Mouse (Mus musculus) gastrocnemius, postnatal 36 days (tissue): ENCODE data around the gene Krtap5-4. TPM values are rescaled to one million over a fixed set of nuclear protein-coding genes. Genes with fewer than 3 reads are reported as not detected.
"Not testable (repeated sequence)": the region's sequence is repeated elsewhere in the genome, so short reads cannot be mapped to it uniquely, and the experiment has no call there.

Experiments
- DNase-seq, 2 experiments: peaks; one replicate each; pipeline ENCODE4 v3.0.0; 2022
- intact Hi-C: fragments of 180-260 bp; cut with DNase I; formaldehyde crosslinking; loops from one replicate; pipeline ENCODE4 v1.15.1; 2025
- total RNA-seq, 2 experiments: library from RNA; stranded (reverse); gene quantifications; 2 replicates each; pipeline ENCODE4 v1.2.3; 2021

The Krtap5-4 gene
- total RNA-seq, 2 experiments from 2014 or later: not detected

DNA sequence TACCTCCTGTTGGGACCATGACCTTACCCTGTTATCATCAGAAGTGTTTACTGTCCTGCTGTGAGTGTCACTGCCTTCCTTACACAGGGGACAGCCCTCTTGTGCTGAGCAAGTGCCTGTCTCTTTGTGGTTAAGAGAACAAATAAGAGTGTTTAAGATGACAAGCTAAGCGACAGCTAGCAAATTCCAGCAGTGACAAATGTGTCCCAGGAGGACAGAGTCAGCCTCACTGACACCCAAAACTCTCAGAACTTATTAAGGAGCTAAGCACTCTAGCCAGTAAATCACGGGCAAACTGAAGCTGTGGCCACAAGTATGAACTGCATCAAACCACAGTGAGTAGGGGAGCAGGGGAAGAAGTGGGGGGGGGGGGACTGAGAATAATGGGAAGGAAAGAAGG, 17.6 kb downstream of the Krtap5-4 start:
- intact Hi-C loops: no loop called here
- DNase-seq: no peak

DNA sequence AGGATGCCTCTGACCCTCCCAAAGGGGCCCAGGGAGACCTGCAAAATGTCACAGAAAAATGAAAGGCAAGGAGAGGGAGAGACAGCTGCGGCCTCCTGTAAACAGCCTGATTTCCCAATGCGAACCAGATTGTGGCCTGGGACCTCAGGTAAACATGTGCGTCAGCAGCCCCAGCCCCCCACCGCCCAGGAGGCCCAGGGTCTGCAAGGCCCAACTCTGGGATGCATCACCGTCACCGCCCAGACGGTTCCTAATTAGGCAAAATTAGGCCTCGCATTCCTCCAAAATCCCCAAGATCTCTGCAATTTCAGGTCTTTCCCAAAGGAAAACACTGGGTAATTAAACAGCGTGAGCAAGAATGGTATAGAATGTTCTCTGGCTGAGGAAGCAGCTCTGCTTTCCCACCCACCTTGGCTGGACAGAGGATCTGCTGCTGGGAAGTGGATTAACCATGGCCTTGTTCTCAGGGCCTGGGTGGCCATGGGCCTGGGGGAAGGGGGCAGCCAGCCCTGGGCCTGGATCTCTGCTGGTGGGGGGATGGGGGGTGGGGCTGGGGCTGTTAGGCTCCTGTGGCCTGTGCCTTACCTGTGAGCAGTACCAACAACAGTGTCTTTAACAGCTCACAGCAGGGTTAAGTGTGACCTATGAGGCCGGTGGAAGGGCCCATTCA, 18.4 kb downstream of the Krtap5-4 start:
- intact Hi-C loops, DNase-seq: not testable (repeated sequence)

DNA sequence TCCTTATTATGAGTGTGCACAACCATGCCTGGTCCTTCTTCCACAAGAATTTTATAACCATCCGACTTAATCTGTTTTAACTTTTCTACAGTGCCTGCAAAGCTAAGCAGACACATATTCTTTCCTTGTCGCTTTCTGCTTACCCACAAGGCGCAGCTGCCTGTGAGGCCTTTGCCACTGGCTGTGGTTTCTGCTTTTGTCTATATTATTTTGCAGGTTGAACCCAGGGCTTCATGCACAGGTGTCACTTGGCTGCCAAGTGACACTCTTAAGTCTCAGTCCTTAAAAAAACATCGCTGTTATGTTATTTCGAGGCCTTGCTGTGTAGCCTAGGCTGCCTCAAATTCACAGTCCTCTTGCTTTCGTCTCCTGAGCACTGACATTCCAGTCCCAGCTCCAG, 19.3 kb downstream of the Krtap5-4 start:
- intact Hi-C loops: no loop called here
- no peak for DNase-seq

DNA sequence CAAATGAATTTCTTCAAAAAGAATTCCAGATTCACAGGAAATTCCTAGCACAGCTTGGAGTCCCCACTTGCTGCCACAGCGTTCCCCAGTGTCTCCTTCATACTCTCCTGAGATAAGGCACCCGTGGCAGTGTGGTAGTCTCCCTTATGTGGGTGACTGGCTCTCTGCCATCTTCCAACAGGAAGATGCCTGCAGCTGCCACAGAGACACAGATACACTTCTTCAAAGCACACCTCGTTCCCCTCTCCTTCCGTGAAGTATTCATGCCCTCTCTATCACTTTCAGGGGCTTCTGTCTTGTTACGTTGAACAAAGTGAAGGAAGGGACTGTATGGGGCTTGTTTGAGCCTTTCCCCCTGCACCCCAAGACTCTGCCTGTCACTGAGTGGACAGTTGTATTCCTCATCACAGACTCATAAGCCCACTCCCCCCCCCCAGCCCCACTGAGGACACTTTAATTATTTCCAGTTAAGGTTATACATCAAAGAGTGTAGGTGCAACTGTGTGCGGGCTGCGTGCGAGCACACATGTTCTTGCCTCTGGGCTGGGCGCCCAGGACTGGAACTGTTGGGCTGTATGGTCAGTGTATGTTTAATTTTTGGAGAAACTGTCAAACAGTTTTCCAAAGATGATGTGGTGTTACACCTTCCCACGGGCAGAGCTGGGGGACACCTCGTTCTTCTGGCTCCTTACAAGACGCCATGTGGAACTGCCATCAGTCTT, 20.2 kb downstream of the Krtap5-4 start:
- no peak for DNase-seq

DNA sequence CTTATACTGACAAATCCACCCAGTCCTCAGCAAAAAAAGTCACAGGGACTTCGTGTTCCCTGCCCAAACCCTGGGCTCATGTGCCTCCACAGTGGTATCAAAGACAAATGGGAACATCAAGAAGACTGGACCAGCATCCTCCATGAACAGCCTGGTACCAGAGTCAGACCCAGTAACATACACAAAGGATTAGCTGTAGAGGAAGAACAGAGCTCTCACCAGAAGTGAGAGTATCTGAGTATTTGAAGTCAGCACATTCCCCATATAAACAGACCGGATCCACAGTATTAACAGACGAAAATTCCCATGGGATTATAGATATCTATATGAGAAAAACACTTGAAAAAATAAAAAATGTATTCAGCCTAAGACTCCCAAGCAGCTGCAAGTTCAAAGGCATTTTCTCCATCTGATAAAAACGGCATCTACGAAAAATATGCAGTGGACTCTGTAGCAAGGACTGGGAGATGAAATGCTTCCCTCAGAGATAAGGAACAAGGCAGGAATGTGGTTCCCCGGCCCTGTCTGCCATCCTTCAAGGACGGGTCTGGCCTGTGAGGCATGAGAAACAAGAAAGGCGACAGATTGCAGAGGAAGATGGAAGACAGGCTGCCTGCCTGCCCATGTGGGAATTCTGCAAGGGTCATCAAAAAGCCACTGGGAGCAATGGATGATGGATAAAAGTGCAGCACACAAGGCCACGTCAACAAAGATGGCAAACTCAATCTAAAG, 23.5 kb downstream of the Krtap5-4 start:
- intact Hi-C loops: no loop called here
- no peak for DNase-seq

More for the DNA sequence above, 20.2 kb downstream of the Krtap5-4 start:
- intact Hi-C loops: no loop called here

DNA sequence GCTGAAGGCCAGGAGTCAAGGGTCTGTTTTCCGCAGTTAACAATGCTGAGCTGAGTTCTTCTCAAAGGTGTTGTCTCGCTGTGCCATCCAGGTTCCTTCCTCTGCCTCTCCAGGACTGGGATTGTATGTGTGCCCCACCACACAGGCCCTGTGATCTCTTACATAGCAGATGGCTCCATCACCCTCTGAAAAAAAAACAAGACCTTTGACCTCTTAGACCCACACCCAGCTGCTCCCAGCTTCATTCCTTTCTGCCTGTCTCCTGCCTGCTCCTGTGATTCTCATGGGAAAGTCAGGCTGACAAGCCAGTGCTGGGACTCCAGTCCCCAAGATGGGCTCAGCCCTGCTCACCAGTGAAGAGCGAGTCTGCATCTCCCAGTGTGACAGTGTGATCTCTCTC, 25.2 kb downstream of the Krtap5-4 start:
- intact Hi-C loops: no loop called here

DNA sequence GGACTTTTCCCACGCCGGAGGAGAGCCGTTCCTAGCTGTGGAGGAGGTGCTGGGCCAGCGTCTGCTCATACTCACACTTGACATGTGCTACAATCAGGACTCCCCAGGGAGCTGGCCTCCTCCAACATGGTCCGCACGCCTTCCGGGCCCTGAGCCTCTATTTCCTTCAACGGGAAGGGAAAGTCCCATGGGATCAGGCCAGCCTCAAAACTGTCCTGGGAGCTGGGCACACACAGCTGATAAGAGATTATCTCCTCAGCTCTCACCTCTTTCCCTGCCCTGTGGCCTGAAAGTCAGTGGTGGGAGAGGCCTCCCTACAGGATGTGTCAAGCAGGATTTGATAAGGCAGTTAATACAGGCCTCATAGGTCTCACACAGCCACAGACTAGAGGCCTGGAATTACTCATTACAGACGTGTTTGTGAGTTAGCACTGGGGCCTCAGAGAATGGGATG, 26.9 kb downstream of the Krtap5-4 start:
- intact Hi-C loops: loop anchor here (5.0 to 10.0 kb wide), 3 partner anchors 165 to 252 kb away; partner anchors contain the start of gene Tnnt3
- peak in 1 of 2 experiments; percentile 19 for DNase-seq

More for the DNA sequence above, 25.2 kb downstream of the Krtap5-4 start:
- no peak for DNase-seq

DNA sequence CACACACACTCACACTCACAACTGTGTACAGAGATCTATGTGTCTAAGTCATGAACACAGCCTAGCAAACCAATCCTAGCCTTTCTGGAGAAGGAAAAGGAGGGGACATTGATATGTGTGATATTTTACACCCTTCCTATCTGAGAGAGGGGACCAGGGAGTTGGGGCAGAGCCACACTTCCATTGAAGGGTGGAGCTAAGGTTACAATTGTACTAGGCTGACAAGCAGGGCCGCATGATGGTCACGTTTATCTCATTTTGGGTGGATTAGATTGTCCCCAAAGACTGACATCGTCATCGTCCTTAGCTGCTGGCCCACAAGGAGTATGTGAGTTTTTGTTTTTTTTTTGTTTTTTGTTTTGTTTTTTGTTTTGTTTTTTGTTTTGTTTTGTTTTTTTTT, 27.9 kb downstream of the Krtap5-4 start:
- intact Hi-C loops: loop anchor here (5.0 to 10.0 kb wide), 3 partner anchors 164 to 251 kb away; partner anchors contain the start of gene Tnnt3
- no peak for DNase-seq

DNA sequence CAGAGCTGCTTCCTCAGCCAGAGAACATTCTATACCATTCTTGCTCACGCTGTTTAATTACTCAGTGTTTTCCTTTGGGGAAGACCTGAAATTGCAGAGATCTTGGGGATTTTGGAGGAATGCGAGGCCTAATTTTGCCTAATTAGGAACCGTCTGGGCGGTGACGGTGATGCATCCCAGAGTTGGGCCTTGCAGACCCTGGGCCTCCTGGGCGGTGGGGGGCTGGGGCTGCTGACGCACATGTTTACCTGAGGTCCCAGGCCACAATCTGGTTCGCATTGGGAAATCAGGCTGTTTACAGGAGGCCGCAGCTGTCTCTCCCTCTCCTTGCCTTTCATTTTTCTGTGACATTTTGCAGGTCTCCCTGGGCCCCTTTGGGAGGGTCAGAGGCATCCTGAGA, 29.4 kb downstream of the Krtap5-4 start:
- intact Hi-C loops: loop anchor here (1.0 to 10.0 kb wide), 4 partner anchors 101 to 250 kb away; partner anchors contain the start of gene Tnnt3
- not testable (repeated sequence) for DNase-seq

DNA sequence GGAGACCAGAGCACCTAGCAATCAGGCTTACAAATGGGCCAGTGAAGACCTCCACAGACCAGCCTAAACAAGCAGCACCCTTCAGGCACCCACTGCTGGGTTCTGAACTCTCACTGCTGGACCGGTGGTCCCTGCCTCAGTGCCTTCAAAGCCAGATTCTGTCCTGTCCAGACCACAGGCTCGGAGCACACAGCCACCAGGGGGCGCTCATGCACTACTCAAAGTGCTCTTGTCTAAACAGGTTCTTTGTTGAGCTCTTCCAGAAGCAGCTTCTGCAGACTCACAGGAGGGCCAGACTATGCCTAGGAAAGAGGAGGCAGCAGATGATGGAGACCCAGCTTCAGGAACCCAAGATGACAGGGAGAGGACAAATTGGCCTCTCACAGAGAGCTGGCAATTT, 30.9 kb downstream of the Krtap5-4 start:
- peak; percentile 82 to 86 for DNase-seq
- intact Hi-C loops: loop anchor here (2.0 to 10.0 kb wide), 4 partner anchors 93 to 248 kb away; partner anchors contain the start of gene Tnnt3

DNA sequence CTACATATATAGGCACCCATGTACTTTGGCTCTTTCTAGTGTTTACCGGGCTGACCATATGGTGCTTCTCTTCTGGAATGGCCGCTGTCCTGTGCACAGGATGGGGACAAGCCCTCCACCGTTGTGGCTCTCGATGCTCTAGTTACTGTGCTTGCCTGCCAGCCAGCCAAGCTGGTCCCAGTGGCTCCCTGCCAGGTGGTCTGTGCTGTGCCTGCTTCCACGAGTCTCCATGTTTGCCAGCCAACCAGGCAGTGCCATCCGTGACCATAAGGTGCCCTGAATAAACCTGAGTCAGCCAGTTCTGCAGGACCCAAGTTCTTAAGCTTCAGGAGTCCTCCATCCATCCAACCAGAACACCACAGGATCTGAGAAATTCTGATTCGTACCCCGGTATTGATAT, 31.8 kb downstream of the Krtap5-4 start:
- intact Hi-C loops: loop anchor here (2.0 to 10.0 kb wide), 3 partner anchors 92 to 190 kb away; partner anchors contain the start of gene Tnnt3
- no peak for DNase-seq

DNA sequence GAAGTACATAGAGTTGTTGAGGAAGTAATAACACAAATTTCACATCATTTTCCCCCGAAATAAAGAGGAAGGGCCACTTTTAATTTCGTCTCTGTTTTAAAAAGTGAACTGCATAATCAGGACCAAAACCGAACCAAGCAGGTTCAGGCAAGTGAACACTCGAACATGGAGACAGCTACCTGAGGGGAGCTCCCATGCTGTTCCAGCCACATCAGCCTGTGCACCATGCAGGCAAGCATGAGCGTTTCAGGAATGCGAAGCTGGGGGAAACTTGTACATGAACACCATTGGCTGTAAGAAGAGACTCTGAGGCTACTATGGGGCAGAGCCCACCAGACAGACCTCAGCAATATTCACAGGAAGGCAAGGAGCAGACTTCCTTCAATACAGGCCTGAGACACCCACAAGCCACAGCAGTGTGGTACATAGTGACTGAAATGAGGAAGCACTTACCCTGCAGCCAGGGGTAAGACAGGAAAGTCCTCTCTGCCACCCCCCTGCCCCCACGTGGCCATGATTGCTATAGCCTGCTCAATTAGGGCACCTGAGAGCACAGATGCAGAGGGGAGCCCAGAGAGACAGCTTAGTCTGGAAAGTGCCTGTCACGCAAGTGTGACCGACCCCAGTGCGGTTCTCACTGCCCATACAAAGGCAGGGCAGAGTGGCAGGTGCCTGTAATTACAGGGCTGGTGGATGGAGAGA, 37.1 kb downstream of the Krtap5-4 start:
- intact Hi-C loops: no loop called here
- DNase-seq: no peak

DNA sequence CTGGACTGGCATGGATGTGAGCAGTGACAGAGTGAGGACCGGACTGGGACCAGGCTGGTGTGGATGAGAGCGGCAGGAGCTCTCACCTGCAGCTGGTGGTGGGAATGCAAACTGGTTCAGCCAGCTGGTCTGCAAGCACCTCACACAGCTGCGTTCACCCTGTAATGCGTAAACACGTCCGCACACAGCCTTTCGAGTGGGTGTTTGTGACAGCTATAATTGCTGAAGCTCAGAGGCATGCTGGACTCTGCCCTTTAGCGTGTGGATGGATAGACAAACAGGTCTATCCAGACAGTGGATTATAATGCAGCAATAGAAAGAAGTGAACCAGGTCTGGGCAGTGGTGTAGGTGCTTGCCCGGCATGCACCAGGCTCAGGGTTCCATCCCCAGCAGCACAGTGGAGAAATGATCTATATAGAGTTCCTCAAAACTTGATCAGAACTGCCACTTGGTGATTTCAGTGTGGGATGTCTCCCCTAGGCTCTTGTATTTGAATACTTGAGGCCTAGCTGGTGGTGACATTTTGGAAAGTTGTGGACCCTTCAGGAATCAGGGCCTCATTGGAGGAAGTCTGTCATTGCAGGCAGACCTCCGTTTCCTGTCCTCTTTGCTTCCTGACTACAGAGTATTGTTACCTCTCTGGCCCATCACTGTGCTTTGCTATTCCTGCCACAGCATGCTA, 38.4 kb downstream of the Krtap5-4 start:
- intact Hi-C loops: no loop called here
- no peak for DNase-seq

DNA sequence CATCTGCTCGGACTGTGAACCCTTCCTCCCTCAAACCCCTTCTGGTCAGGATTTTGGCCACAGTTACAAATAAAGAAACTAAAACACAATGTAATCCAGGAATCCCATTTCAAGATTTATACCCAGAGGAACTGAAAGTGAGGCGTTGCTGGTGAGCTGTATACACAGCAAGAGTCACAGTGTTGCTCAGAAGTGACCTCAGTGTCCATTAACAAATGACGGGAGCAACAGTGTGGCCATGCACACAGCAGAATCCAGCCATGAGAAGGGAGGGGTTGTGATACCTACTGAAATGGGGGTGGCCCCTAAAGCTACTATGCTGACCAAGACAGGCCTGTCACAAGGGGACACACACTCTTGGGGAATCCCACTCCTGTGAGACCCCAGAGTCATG, 38.9 kb downstream of the Krtap5-4 start:
- intact Hi-C loops: no loop called here
- no peak for DNase-seq

DNA sequence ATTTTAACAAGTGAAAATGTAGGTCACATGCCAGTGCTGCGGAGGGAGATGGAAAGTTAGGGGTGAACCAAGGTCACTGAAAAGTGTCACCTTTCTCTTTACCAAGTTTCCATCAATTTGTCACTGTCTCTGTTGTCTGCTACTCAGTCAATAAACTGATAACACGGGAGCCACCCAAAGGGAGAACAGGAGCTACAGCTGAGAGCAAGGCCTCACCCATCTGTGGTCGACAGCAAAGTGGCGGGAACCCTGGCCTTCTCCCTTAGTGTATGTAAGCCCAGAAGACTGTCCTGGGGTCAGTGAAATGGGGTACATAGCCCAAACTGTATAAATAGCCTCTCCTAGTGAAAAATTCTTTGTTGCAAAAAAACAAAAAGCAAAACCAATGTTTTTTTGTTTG, 44.2 kb downstream of the Krtap5-4 start:
- no peak for DNase-seq
- intact Hi-C loops: no loop called here

DNA sequence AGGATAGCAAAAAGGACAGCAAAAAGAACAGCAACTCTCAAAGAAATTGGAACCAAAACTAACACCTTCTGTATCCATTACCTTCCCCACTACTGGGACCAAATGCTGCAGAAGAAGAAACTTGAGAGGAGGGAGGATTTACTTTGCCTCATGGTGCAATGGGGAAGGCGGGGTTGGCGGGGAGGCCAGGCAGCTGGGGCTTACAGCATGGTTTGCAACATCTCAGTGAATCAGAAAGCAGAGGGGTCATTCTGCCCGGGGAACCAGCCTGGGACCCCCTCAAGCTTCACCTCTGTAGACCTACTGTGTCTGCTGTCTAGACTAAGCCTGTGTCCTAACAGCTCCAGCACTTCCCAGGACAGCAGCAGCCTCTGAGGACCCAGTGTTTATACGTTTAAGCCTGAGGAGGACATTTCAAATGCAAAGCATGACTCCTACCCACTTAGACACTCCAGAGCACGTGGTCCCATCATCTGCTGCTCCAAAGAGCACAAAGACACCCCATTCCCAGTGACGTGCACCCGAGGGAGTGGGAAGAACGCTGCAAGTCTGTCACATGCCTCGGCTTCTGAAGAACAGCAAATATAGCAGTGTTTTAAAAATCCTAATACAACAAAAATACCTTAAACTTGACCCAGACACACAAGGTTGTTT, 46.1 kb downstream of the Krtap5-4 start:
- intact Hi-C loops: no loop called here
- DNase-seq: peak; percentile 30 to 43

DNA sequence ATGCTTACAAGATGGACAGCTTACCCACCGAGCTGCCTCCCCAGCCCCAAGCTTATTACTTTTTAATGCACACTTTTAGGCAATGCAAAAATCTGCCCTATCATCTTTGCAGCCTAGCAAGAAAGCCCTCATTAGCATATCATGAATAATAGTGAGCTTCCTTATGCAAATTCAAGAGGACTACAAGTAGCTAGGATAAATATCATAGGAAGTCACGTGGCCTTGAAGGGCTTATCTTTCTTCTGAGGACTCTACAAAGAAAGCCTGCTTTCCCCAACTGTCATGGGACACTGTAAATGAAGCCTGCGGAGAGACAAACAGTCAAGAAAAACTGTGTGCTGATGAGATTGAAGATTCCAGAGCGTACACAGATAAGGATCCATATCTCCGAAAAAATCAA, 48.2 kb downstream of the Krtap5-4 start:
- no peak for DNase-seq
- intact Hi-C loops: no loop called here

DNA sequence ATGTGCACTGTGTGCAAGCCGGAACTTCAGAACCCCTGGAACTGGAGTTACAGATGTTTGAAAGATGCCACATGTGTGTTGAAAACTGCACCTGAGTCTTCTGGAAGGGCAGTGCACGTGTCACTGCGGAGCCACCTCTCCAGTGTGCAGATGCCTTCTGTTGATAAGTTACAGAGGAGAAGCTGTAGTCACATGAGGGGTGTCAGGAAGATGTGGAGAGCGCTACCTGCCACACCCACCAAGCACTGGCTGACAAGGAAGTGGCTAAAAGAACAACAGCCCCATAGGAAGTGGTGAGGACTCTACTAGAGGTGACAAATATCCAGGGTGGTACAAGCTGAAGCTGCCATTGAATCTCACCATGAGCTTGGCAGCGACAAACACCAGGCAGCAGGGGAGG, 50.5 kb downstream of the Krtap5-4 start:
- no peak for DNase-seq
- intact Hi-C loops: no loop called here
